Mouse (Mus musculus): Measurements from ENCODE around the gene Erp44. TPM values are rescaled to one million over a fixed set of nuclear protein-coding genes. Genes with fewer than 3 reads are reported as not detected.

The Erp44 gene
- total RNA-seq (2012; rRNA removed) (59.2 and 60.4 TPM in 2 replicates), total RNA-seq (2014; rRNA removed) (201 and 203 TPM in 2 replicates), polyA plus RNA-seq (2012; ENCODE audit: insufficient read length, low read depth) (85.3 and 99.7 TPM in 2 replicates)

DNA sequence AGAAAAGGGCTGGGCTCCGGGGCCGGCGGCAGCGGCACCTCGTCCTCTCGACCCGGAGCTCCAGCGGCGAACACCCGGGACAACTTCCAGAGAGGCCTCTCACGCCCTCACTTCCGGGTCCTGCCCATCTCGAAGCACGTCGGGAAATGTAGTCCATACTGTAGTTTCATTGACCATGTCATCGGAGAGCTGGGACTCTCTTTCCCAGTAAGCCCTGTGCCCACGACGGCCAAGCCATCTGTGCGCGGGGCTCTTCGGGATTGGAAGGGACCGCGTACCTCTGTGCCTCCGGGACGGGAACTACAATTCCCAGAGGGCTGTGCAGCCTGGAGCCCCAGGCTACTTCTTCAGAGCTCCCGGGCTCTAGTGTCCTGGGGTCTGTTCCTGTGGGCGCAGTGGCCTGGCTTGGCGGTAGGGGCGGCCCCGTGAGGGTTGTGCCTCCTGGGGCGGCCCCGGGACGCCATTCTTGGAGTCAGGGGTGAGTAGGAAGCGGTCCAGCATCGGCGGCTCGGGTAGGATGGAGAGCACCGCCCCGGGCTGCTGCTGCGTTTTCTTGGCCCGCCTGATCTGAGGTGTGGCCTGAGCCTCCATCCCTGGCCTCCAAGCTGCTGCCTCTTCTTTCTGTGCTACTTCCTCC lies at the start of gene Erp44, which contains the start of gene Invs:
Gene Erp44 (minus strand): TSS at position 61 of the 637 bp plus-strand sequence.
Gene Invs (plus strand): TSS at position 263 of the 637 bp plus-strand sequence.
- H3K27ac ChIP-seq (ENCODE audit: insufficient read depth, low read depth), result peak within 1 kb of the TSS; percentile 56
- dilution Hi-C loops (cut with MboI; ENCODE audit: extremely low pct_ligation_motif_present, extremely low pct_unique_long_range_greater_than_20kb, low sequenced_read_pairs), result no loop called here
- H3K4me2 ChIP-seq (ENCODE audit: insufficient read depth, low read depth, poor library complexity, severe bottlenecking), result peak within 1 kb of the TSS; percentile 93
- in situ Hi-C loops (cut with MboI; ENCODE audit: low pct_ligation_motif_present, low pct_unique_long_range_greater_than_20kb, low sequenced_read_pairs), result loop anchor here (10.0 kb wide), 1 partner anchor 45 kb away; no protein-coding TSS in a partner anchor
- peak within 1 kb of the TSS; percentile 88 to 100 (median 99) for H3K4me3 ChIP-seq (replicated peaks in 1 of 3; ENCODE audit: low read depth in 2 of 3, low read length in 2 of 3, poor library complexity in 1 of 3)
- peaks cover 0 to 28% of the 10 kb centered on the region in 2 experiments; a peak in 2 of 4 replicates for H3K4me1 ChIP-seq (ENCODE audit: control insufficient read depth in 1 of 2, insufficient read depth in 2 of 2)
- peaks cover 3 to 12% of the 10 kb centered on the region in 2 experiments for H3K36me3 ChIP-seq (replicated peaks in 1 of 2; ENCODE audit: control insufficient read depth in 1 of 2, insufficient read depth in 1 of 2, low read length in 1 of 2)
- no peaks in the 10 kb centered on the region for H3K27me3 ChIP-seq (replicated peaks)
- peak within 1 kb of the TSS; percentile 94 for H3K9ac ChIP-seq (ENCODE audit: insufficient read depth, low read depth)
- H3K9me3 ChIP-seq (replicated peaks; ENCODE audit: low read length), result no peaks in the 10 kb centered on the region
- peaks cover 35% of the 10 kb centered on the region for H3K79me2 ChIP-seq (replicated peaks; ENCODE audit: control insufficient read depth, extremely low read depth, insufficient read depth, poor library complexity, severe bottlenecking)
- no peak for TF ChIP-seq ZNF384 (IDR thresholded peaks at IDR 0.05; ENCODE audit: low read depth, low read length)
- TF ChIP-seq ZMIZ1 (IDR thresholded peaks at IDR 0.05; ENCODE audit: low read depth, low read length), result peak; percentile 87
- no peak for TF ChIP-seq RCOR1 (conservative IDR thresholded peaks at IDR 0.05; ENCODE audit: low read depth, low read length)
- no peak for TF ChIP-seq PAX5 (IDR thresholded peaks at IDR 0.05; ENCODE audit: low read length)
- 0 out of 2 replicates have a peak, but pooled peaks have one; percentile 11 for TF ChIP-seq BHLHE40 (IDR thresholded peaks at IDR 0.05; ENCODE audit: low read depth, low read length)
- peak; percentile 66 for TF ChIP-seq NRF1 (IDR thresholded peaks at IDR 0.05; ENCODE audit: low read depth, low read length)
- TF ChIP-seq MYC (IDR thresholded peaks at IDR 0.05; ENCODE audit: low read depth, low read length), result peak; percentile 47; the same call in 1 of the 2 replicates
- TF ChIP-seq GABPA (IDR thresholded peaks at IDR 0.05; ENCODE audit: insufficient replicate concordance, low read depth, low read length), result peak; percentile 89; the same call in 1 of the 2 replicates
- peak; percentile 96 for TF ChIP-seq ELF1 (IDR thresholded peaks at IDR 0.05; ENCODE audit: low read depth, low read length)
- TF ChIP-seq MAFK (IDR thresholded peaks at IDR 0.05; ENCODE audit: insufficient replicate concordance, low read length), result no peak
- 0 out of 2 replicates have a peak, but pooled peaks have one; percentile 38 for TF ChIP-seq MEF2A (IDR thresholded peaks at IDR 0.05; ENCODE audit: borderline replicate concordance, low read depth, low read length)
- TF ChIP-seq POLR2A (IDR thresholded peaks at IDR 0.05; ENCODE audit: low read depth, low read length), result peak; percentile 79
- TF ChIP-seq SIN3A (IDR thresholded peaks at IDR 0.05; ENCODE audit: low read length), result peak; percentile 93
- peak; percentile 56; the same call in 1 of the 2 replicates for TF ChIP-seq IRF4 (IDR thresholded peaks at IDR 0.05; ENCODE audit: low read depth, low read length)
- no peak; the same call in 1 of the 2 replicates for TF ChIP-seq ETS1 (conservative IDR thresholded peaks at IDR 0.05; ENCODE audit: low read depth, low read length)
- no peak for TF ChIP-seq CTCF (conservative IDR thresholded peaks at IDR 0.05 in 1 of 2, IDR thresholded peaks at IDR 0.05 in 1 of 2; ENCODE audit: low read depth in 2 of 2, low read length in 2 of 2)
- TF ChIP-seq KAT2A (IDR thresholded peaks at IDR 0.05; ENCODE audit: insufficient replicate concordance, low read length), result peak; percentile 99
- TF ChIP-seq ZKSCAN1 (IDR thresholded peaks at IDR 0.05; ENCODE audit: borderline replicate concordance, low read depth, low read length), result no peak
- TF ChIP-seq EP300 (IDR thresholded peaks at IDR 0.05; ENCODE audit: low read length), result no peak
- peak; percentile 87 for TF ChIP-seq CHD2 (IDR thresholded peaks at IDR 0.05; ENCODE audit: low read length)
- TF ChIP-seq RAD21 (IDR thresholded peaks at IDR 0.05; ENCODE audit: low read depth, low read length), result no peak; the same call in 1 of the 2 replicates
- no peak for TF ChIP-seq USF2 (conservative IDR thresholded peaks at IDR 0.05; ENCODE audit: low read depth, low read length)
- TF ChIP-seq MAZ (IDR thresholded peaks at IDR 0.05; ENCODE audit: low read depth, low read length), result peak; percentile 89; the same call in 1 of the 2 replicates
- TF ChIP-seq MAX (IDR thresholded peaks at IDR 0.05; ENCODE audit: low read length), result peak; percentile 48; the same call in 1 of the 2 replicates
- no peak for TF ChIP-seq ZC3H11A (IDR thresholded peaks at IDR 0.05; ENCODE audit: low read depth, low read length)
- TF ChIP-seq CHD1 (IDR thresholded peaks at IDR 0.05; ENCODE audit: low read depth, low read length), result no peak
- peak; percentile 60; the same call in 1 of the 2 replicates for TF ChIP-seq NELFE (IDR thresholded peaks at IDR 0.05; ENCODE audit: low read depth, low read length)
- peak; percentile 64; the same call in 1 of the 2 replicates for TF ChIP-seq MXI1 (IDR thresholded peaks at IDR 0.05; ENCODE audit: low read depth, low read length)
- no peak; the same call in 1 of the 2 replicates for TF ChIP-seq USF1 (IDR thresholded peaks at IDR 0.05; ENCODE audit: low read depth, low read length)
- TF ChIP-seq JUN (IDR thresholded peaks at IDR 0.05; ENCODE audit: insufficient read depth, low read depth, low read length), result no peak
- TF ChIP-seq HCFC1 (IDR thresholded peaks at IDR 0.05; ENCODE audit: low read depth, low read length), result peak; percentile 95
- TF ChIP-seq SMC3 (IDR thresholded peaks at IDR 0.05; ENCODE audit: low read depth, low read length), result no peak
- peak; percentile 48; the same call in 1 of the 2 replicates for TF ChIP-seq TCF12 (IDR thresholded peaks at IDR 0.05; ENCODE audit: low read depth, low read length)
- peak; percentile 93 for TF ChIP-seq UBTF (IDR thresholded peaks at IDR 0.05; ENCODE audit: low read depth, low read length)
- no peak for TF ChIP-seq JUND (conservative IDR thresholded peaks at IDR 0.05; ENCODE audit: low read depth, low read length)
- TF ChIP-seq POLR2AphosphoS2 (IDR thresholded peaks at IDR 0.05; ENCODE audit: low read depth, low read length), result peak; percentile 65
- TF ChIP-seq TBP (conservative IDR thresholded peaks at IDR 0.05; ENCODE audit: low read depth, low read length), result peak; percentile 62; the same call in 1 of the 2 replicates
- no peak for TF ChIP-seq E2F4 (IDR thresholded peaks at IDR 0.05; ENCODE audit: insufficient replicate concordance, low read depth, low read length)
- DNase-seq (ENCODE audit: extremely low read depth), result peak; percentile 98

Data from CH12.LX (cell line).